Mouse (Mus musculus) myocyte (in vitro differentiated cells): ENCODE data around the gene Nfam1. TPM values are rescaled to one million over a fixed set of nuclear protein-coding genes. Genes with fewer than 3 reads are reported as not detected.
A peak's percentile ranks its signal among the peaks of the same experiment; 100 is the strongest.

Source experiments
- H3K27me3 ChIP-seq: one replicate; pipeline ENCODE4 v1.6.1; 2011; ENCODE audit not compliant: control insufficient read depth, insufficient read depth, insufficient read length
- H3K36me3 ChIP-seq: one replicate; pipeline ENCODE4 v1.6.1; 2011; ENCODE audit not compliant: control insufficient read depth, insufficient read depth
- H3K4me2 ChIP-seq: one replicate; pipeline ENCODE4 v1.6.1; 2011; ENCODE audit warnings: low read depth, control low read depth
- H3K4me3 ChIP-seq: one replicate; pipeline ENCODE4 v1.5.1; 2011; ENCODE audit warnings: mild to moderate bottlenecking, control low read depth, moderate library complexity
- H3K79me2 ChIP-seq: one replicate; pipeline ENCODE4 v1.6.1; 2011; ENCODE audit not compliant: control insufficient read depth, insufficient read depth
- H3ac ChIP-seq: one replicate; pipeline ENCODE4 v1.6.1; 2011; ENCODE audit not compliant: control insufficient read depth, insufficient read length
- CEBPB ChIP-seq: IDR thresholded peaks from 2 replicates; pipeline ENCODE4 v1.6.1; 2011; ENCODE audit warnings: mild to moderate bottlenecking, moderate library complexity; ENCODE audit not compliant: poor library complexity, insufficient read depth, severe bottlenecking
- E2F4 ChIP-seq: IDR thresholded peaks from one replicate; pipeline ENCODE4 v1.6.1; 2011; ENCODE audit warnings: mild to moderate bottlenecking, control low read depth, moderate library complexity; ENCODE audit not compliant: insufficient read depth
- MAX ChIP-seq: IDR thresholded peaks from one replicate; pipeline ENCODE4 v1.6.1; 2011; ENCODE audit warnings: low read depth, mild to moderate bottlenecking, control low read depth
- MYOD1 ChIP-seq, 3 experiments: IDR thresholded peaks; one replicate each; pipeline ENCODE4 v1.6.1; 2011; ENCODE audit warnings: control low read depth in 2 of 3, low read depth in 2 of 3, mild to moderate bottlenecking in 2 of 3, moderate library complexity in 1 of 3; ENCODE audit not compliant: insufficient read length in 2 of 3, control insufficient read depth in 1 of 3
- MYOG ChIP-seq, 3 experiments: IDR thresholded peaks; one replicate each; pipeline ENCODE4 v1.6.1; 2011; ENCODE audit warnings: control low read depth in 2 of 3, low read depth in 2 of 3, mild to moderate bottlenecking in 2 of 3; ENCODE audit not compliant: insufficient read length in 2 of 3, control insufficient read depth in 1 of 3, insufficient read depth in 1 of 3
- POLR2A ChIP-seq: IDR thresholded peaks from one replicate; pipeline ENCODE4 v1.6.1; 2011; ENCODE audit warnings: low read depth, mild to moderate bottlenecking, control low read depth, moderate library complexity; ENCODE audit not compliant: insufficient read length
- POLR2AphosphoS2 ChIP-seq: IDR thresholded peaks from one replicate; pipeline ENCODE4 v1.6.1; 2011; ENCODE audit warnings: low read depth, control low read depth; ENCODE audit not compliant: insufficient read length
- REST ChIP-seq: IDR thresholded peaks from one replicate; pipeline ENCODE4 v1.6.1; 2011; ENCODE audit warnings: mild to moderate bottlenecking, control low read depth, moderate library complexity; ENCODE audit not compliant: insufficient read depth, insufficient read length
- SRF ChIP-seq: IDR thresholded peaks from one replicate; pipeline ENCODE4 v1.6.1; 2011; ENCODE audit warnings: low read depth; ENCODE audit not compliant: control insufficient read depth, insufficient read length
- TCF12 ChIP-seq: IDR thresholded peaks from one replicate; pipeline ENCODE4 v1.6.1; 2011; ENCODE audit warnings: mild to moderate bottlenecking, control low read depth; ENCODE audit not compliant: poor library complexity, insufficient read depth, severe bottlenecking
- TCF3 ChIP-seq: IDR thresholded peaks from one replicate; pipeline ENCODE4 v1.6.1; 2011; ENCODE audit warnings: low read depth, control low read depth; ENCODE audit not compliant: insufficient read length
- USF1 ChIP-seq: IDR thresholded peaks from one replicate; pipeline ENCODE4 v1.6.1; 2011; ENCODE audit warnings: low read depth, mild to moderate bottlenecking, control low read depth, moderate library complexity
- polyA plus RNA-seq: library from polyadenylated mRNA; unstranded; fragments of >200 nt; fragmentation: generic; extraction: Trizol; gene quantifications from one replicate; pipeline ENCODE4 v1.2.1, GENCODE M21; 2012; ENCODE audit warnings: missing spikeins

Nfam1 gene
- polyA plus RNA-seq, 1 experiment = not detected

GRCm38 (mm10) chr15:82981676-82982520, 51.2 kb downstream of the Nfam1 start:
- Histone ChIP-seq H3K4me3 (no peak overlapping the region), H3K27me3 (peaks cover 81% of the 10 kb centered on the region), H3K36me3 (no peaks in the 10 kb centered on the region), H3K79me2 (no peaks in the 10 kb centered on the region), H3ac (no peak overlapping the region), H3K4me2 (peak overlapping the region; percentile 51)
- TF ChIP-seq TCF12 (no peak), E2F4 (no peak), CEBPB (no peak), POLR2AphosphoS2 (no peak), TCF3 (no peak), POLR2A (no peak), MAX (no peak)

GRCm38 (mm10) chr15:82979531-82979930, 53.6 kb downstream of the Nfam1 start:
- peak in 1 of 3 experiments; percentile 37 for TF ChIP-seq MYOD1 (IDR thresholded peaks at IDR 0.05; ENCODE audit: control insufficient read depth in 1 of 3, insufficient read length in 2 of 3, low read depth in 2 of 3)
- no peak for TF ChIP-seq POLR2AphosphoS2
- H3K36me3 ChIP-seq = no peaks in the 10 kb centered on the region
- no peak overlapping the region for H3K4me3 ChIP-seq
- peaks cover 82% of the 10 kb centered on the region for H3K27me3 ChIP-seq
- no peak overlapping the region for H3ac ChIP-seq
- no peak overlapping the region for H3K4me2 ChIP-seq
- H3K79me2 ChIP-seq = no peaks in the 10 kb centered on the region

GRCm38 (mm10) chr15:82974471-82974870, 58.6 kb downstream of the Nfam1 start:
- Histone ChIP-seq H3K27me3 (peaks cover 68% of the 10 kb centered on the region), H3K4me2 (no peak overlapping the region), H3K4me3 (no peak overlapping the region), H3K79me2 (no peaks in the 10 kb centered on the region), H3K36me3 (no peaks in the 10 kb centered on the region), H3ac (no peak overlapping the region)
- TF ChIP-seq MAX (no peak), REST (no peak), MYOD1 (IDR thresholded peaks at IDR 0.05; ENCODE audit: control insufficient read depth in 1 of 3, insufficient read length in 2 of 3, low read depth in 2 of 3) (peak in 2 of 3 experiments; percentile 21 to 35), POLR2AphosphoS2 (no peak), MYOG (IDR thresholded peaks at IDR 0.05; ENCODE audit: control insufficient read depth in 1 of 3, insufficient read depth in 1 of 3, insufficient read length in 2 of 3, low read depth in 2 of 3) (no peak), USF1 (no peak)

- Histone ChIP-seq H3K27me3 (peaks cover 61% of the 10 kb centered on the region), H3K79me2 (no peaks in the 10 kb centered on the region), H3ac (no peak overlapping the region), H3K36me3 (no peaks in the 10 kb centered on the region), H3K4me2 (peak overlapping the region; percentile 34), H3K4me3 (no peak overlapping the region)
- TF ChIP-seq MYOD1 (IDR thresholded peaks at IDR 0.05; ENCODE audit: control insufficient read depth in 1 of 3, insufficient read length in 2 of 3, low read depth in 2 of 3) = peak in 1 of 3 experiments; percentile 52
- TF ChIP-seq E2F4 = no peak
- TF ChIP-seq MYOG (IDR thresholded peaks at IDR 0.05; ENCODE audit: control insufficient read depth in 1 of 3, insufficient read depth in 1 of 3, insufficient read length in 2 of 3, low read depth in 2 of 3) = peak in 1 of 3 experiments; percentile 50
Measured at GRCm38 (mm10) chr15:82969206-82969721, 63.8 kb downstream of the Nfam1 start.

GRCm38 (mm10) chr15:82968449-82968848, 64.7 kb downstream of the Nfam1 start:
- H3K36me3 ChIP-seq = no peaks in the 10 kb centered on the region
- no peak overlapping the region for H3ac ChIP-seq
- H3K4me3 ChIP-seq = no peak overlapping the region
- H3K27me3 ChIP-seq = peaks cover 62% of the 10 kb centered on the region
- TF ChIP-seq REST (no peak), CEBPB (no peak), MYOG (IDR thresholded peaks at IDR 0.05; ENCODE audit: control insufficient read depth in 1 of 3, insufficient read depth in 1 of 3, insufficient read length in 2 of 3, low read depth in 2 of 3) (peak in 2 of 3 experiments; percentile 57 to 80), SRF (no peak), POLR2AphosphoS2 (no peak), MYOD1 (IDR thresholded peaks at IDR 0.05; ENCODE audit: control insufficient read depth in 1 of 3, insufficient read length in 2 of 3, low read depth in 2 of 3) (peak in 2 of 3 experiments; percentile 72 to 84), POLR2A (no peak), USF1 (no peak), TCF3 (peak; percentile 18), E2F4 (no peak), MAX (no peak), TCF12 (no peak)
- H3K79me2 ChIP-seq = no peaks in the 10 kb centered on the region
- H3K4me2 ChIP-seq = peak overlapping the region; percentile 34
